Mouse (Mus musculus) testis, postnatal 14 days (tissue): ENCODE results near the gene Phf12.

Experiments
- DNase-seq: peaks from one replicate; pipeline ENCODE4 v3.0.0; 2021; ENCODE audit warnings: low spot score

The Phf12 gene

GRCm38 (mm10) chr11:77982441-77982905, at the start of gene Phf12:
Phf12 (plus strand) TSS chr11:77982754.
- peak; percentile 100 for DNase-seq

DNA sequence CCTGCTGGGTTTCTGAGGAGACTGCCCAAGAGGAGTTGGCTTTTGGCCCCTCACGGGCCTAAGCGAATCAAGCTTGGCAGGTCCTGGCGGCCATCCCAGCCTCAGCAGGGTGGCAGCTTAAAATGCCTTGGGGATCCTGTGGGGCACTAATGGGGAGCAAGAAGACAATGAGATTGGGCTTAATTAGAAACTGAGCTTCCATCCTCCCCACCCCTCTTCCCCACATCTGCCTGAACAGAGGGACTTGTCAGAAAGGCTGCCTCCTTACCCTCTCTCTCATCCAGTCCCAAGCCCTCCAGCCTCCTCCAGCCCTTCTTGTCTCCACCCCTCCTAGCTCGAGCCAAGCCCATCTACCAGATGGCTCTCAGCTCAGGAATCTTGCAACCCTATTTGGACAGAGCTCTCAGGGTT, 48.4 kb upstream of the Phf12 start:
- DNase-seq = no peak

DNA sequence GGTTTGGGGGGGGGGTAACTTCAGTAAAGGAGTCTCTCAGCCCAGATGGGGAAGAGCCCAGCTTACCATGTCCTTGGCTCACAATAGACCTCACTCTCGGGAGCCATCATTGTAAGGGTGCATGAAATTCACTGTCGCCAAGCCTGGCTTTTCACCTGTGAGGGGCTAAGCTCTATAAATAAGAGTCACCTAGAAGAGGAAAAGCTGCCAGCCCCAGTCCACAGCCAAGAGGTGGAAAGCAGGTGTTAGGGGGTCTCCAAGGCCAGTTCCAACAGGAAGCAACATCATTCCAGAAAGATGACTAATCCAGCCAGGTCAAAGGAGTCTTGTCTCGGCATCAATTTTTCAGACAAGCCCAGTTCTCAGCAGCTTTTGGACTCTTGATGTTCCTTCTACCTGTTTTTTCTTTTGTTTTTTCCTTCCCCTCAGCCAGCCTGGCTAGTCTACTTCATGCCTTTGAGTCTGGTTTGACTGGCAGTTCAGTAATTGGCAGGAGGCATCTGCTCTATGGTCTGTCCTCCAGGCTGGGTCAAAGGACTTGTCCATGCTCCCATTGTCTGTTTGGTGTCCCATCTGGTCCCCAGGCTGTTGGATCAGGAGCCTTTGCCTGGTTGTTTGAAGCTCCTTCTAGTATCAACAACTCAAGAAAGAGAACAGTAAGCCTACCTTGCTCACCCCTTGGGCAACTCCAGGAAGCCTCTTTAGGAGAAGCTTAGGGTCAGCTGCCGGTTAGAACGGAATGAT, 47.8 kb upstream of the Phf12 start:
- DNase-seq = no peak

DNA sequence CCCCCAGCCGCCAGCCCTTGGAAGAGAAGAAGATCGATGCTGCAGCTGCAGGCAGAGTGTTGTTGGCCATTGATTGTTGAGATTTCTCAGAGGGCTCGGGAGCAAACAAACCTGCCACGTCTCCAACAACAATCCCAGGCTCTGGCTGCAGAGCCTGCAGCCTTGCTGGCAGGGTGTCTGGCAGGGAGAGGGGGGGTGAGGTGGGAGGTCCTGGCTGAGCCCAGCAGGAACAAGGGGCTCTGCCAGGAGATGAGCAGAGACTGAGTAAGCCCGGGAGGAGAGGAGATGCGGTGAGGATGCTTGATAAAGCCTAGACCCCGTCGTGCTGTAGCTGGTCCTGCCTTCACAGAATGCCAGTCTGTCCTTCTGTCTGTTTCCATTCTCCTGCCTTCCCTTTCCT, 45.7 kb upstream of the Phf12 start:
- DNase-seq = no peak

- DNase-seq = no peak
These were observed 44.7 kb upstream of the Phf12 start for GRCm38 (mm10) chr11:77937649-77938410.

GRCm38 (mm10) chr11:77942230-77942629, 40.3 kb upstream of the Phf12 start:
- DNase-seq = no peak

DNA sequence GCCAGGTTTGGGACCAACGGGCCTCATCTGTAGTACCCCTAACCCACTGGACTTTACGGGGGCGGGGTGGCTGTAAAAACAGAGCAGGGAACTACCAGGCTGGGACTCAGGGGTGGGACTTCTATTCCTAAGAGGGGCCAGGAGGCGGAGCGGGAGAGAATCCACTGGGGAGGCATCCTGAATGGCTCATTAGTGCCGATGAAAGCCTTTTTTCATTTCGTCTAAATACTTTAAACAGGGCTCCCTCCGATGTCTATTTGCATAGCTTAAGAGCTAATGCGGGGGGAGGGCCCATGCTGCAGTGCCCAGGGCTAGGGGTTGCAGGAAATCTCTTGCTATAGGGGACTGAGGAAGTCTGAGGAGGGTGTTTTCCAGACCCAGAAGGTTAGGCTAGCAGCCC, 34.7 kb upstream of the Phf12 start:
- no peak for DNase-seq

GRCm38 (mm10) chr11:77950125-77950685, 32.3 kb upstream of the Phf12 start:
- no peak for DNase-seq

GRCm38 (mm10) chr11:77950797-77951228, 31.7 kb upstream of the Phf12 start:
- no peak for DNase-seq

GRCm38 (mm10) chr11:77953671-77954070, 28.9 kb upstream of the Phf12 start:
- DNase-seq = no peak

- DNase-seq = no peak
These were observed 26.1 kb upstream of the Phf12 start for GRCm38 (mm10) chr11:77956428-77956827.

GRCm38 (mm10) chr11:77958268-77958667, 24.3 kb upstream of the Phf12 start:
- DNase-seq = no peak

GRCm38 (mm10) chr11:77958932-77959331, 23.6 kb upstream of the Phf12 start:
- DNase-seq = no peak

DNA sequence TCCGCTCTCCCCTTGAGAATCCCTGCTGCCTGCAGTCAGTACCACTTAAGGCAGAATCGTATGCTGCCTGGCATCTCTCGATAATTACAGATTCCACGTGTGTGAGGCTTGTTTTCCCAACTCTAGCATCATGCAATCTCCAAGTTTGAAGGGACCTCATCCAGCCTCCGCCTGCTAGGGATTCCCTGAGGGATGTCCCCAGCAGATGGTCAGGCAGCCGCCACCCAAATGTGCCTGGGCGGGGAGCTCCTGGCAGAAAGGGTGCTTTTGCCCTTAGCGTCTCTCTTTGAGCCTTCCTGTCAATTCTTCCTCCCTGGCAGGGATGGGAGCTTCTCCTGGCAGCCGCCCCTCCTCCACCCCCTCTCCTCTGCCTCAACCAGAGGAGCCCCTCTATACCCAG, 22.4 kb upstream of the Phf12 start:
- DNase-seq = no peak

DNA sequence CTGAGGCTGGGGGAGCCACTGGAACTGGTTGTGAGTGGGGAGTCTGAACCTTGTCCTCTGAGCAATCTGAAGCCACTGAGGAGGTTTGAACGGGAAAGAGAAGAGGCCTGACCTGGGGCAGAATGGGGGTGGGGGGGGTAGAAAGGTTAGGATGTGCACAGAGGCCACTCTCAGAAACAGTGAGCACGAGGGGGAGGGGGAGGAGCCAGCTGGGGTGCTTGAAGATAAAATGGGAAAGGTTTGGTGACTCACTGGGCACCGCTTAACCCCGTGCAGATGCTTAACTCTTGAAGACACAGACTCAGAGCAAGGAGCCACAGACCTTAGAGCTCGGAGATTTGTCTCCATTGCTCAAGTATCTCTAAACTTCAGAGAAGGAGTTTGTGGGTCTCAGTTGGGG, 21.7 kb upstream of the Phf12 start:
- no peak for DNase-seq

GRCm38 (mm10) chr11:77962946-77963345, 19.6 kb upstream of the Phf12 start:
- no peak for DNase-seq

DNA sequence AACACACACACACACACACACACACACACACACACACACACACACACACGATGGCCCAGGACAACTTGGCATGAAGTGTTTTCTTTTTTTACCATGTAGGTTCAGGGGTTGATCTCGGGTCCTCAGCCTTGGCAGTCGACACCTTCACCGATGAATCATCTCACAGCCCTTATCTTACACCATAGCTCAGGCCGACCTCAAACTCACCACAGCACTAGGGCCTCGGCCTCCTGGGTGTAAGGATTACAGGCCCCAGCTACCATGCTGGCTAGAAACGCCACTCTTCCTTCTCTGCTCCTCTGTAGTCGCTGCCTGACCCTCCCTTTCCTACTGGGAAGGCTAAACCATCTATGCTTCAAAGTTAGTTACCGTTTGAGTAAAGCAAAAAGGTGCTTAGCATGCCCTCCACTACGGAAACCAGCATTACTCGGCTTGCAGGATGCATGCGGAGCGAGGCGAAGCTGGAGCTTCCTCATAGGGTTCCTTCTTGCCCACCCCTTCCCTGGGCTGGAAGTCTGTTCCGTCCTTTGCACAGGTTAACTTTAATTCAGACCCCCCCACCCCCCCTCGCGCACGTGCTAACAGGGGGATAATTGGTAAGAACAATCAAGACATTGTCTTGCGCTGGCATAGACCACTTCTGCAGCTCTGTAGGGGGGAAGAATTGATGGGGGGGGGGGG, 18.0 kb upstream of the Phf12 start:
- no peak for DNase-seq

DNA sequence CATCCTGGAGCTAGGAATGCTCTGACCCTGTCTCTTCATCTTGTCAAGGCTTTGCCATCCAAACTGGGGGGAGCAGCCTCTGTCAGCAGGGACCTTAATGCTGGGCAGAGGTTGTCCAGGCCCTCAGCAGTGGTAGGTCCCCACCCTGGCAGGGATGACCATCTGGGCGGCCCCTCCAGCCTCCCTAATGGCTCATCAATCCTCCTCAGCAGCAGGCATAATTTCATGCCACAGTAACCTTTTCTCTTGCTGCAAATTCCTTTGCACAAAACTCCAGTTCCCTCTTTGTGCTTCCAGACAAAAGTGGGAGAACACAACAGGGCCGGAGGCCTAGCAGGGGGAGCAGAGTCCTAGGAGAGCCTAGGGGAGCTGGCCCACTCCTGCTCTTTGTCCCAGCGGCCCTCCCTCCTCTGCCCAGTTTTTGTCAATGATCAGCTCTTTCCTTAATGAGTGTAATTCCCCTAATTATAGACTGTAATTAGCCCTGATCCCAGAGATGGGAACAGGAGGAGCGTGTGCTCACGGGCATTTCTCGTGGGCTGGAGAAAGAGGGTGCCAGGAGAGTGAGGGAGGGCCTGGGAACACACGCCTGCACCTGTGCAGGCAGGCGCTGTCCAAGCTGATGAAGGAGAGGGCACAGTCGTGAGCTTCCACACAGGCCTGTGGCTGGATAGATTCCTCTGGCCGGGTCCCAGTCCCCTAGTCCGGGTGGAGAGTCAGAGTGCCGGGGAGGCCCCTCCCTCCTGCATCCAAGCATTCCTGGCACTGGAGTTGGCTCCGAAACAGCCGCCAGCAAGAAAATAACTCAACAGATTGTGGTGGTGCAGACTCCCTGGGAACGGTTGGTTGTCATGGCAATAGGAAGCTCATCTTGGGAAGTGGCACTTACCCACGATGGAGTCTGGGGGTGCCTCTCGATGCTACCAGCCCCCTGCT, 17.2 kb upstream of the Phf12 start:
- no peak for DNase-seq

GRCm38 (mm10) chr11:77966037-77966391, 16.5 kb upstream of the Phf12 start:
- no peak for DNase-seq

DNA sequence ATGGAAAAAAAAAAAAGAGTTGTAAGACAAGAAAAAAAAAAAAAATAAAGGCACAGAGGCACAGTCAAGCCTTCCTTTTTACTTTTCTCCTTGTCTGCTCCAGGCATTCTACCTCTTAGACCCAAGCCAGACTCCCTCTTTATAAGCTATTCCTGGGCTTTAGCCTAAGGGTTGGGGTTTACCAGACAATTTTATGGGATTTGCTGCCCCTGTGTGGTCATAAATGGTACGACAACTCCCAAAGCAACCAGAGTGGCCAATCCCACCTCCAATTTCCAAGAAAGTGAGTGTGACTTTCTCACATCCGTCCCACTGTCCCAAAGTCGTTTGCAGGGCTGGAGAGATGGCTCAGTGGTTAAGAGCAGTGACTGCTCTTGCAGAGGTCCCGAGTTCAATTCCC, 15.4 kb upstream of the Phf12 start:
- DNase-seq = peak; percentile 49

DNA sequence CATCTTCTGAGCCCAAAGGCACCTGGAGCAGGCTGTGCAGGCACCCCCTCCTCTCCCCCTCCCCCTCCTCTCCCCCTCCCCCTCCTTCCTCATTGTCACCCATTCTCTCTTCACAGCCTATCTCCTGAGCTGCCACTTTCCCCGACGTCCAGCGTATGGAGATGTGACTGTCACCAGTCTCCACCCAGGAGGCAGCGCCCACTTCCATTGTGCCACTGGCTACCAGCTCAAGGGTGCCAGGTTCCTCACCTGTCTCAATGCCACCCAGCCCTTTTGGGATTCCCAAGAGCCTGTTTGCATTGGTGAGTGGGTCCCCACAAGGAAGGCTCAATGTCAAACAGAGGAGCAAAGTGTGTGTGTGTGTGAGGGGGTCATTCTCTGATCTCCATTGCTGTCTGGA, 13.8 kb upstream of the Phf12 start:
- no peak for DNase-seq
